Mouse (Mus musculus): Measurements from ENCODE around the gene Elp5. TPM values are rescaled to one million over a fixed set of nuclear protein-coding genes. Genes with fewer than 3 reads are reported as not detected.
A peak's percentile ranks its signal among the peaks of the same experiment; 100 is the strongest.
"Not testable (repeated sequence)": the region's sequence is repeated elsewhere in the genome, so short reads cannot be mapped to it uniquely, and the experiment has no call there.

Elp5 gene
- polyA plus RNA-seq, 1 experiment from 2014 or later = 76.4 TPM

DNA sequence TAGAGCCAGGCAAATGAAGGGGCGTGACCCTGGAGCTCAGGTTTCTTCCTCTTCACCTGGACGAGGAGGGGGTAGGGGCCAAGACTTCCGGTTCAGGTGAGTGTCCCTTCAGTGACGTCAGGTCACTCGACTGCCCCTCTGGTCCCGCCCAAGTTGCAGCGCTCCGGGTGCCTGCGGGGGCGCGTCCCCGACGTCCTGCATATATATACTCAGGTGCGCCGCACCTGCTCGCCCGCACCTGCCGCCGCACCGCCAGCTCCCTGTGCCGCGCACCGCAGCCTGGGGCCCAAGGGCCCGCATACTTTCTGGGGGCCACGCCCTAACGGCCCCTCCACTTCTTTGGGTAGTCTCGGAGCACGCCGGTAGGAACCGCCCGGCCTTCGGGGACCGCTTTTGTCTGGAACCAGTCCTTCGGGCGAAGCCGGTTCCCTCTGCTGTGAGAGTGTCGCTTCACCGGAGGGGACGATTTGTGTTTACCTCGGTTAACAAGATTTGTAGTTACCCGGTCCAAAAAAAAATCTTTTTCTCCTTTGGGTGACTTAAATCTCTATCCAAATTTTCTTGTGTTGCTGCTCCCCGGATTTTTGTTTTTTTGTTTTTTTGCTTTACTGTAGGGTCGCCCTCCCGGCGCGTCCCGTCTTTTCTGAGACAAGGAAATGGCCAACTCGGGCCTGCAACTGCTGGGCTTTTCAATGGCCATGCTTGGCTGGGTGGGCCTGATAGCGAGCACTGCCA, 16.9 kb downstream of the Elp5 start:
- in situ Hi-C loops (cut with MboI; ENCODE audit: low pct_unique_long_range_greater_than_20kb) = no loop called here
- CTCF ChIA-PET = no interaction called here
- DNase-seq (ENCODE audit: low read depth, low spot score) (no peak), ATAC-seq (no peak)
- peaks cover 13% of the 10 kb centered on the region for H3K27me3 ChIP-seq
- no peak for TF ChIP-seq CTCF (IDR thresholded peaks at IDR 0.05)
- POLR2A ChIA-PET = no interaction called here

DNA sequence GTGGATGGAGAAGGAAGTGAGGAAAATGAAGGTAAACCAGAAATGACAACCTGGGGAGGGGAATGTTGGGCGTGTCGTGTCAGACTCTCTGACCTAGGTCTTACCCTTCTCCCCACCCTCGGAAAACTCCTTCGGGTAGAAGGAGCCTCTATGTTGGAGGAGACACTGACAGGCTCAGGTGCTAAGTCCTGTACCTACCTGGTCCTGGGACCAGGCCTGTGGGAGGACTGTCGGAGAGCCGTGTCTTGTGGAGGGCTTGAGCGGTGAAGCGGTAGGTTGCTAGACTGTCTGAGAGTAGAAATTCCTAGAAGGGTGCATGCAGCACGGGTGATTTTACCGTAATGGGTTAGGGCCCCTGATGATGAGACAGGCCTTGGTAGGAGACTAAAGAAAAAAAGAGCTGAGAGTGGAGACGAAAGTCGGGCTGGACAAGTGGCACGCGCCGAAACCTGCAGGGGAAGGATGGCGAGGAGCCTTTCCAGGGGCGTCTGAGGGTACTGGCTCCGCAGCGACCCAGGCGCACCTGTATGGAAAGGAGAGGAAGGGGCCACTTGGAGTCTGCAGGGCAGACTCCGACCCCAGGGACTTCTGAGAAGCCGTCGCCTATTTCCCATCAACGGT, 17.6 kb downstream of the Elp5 start, which contains the start of gene Cldn7:
TSS of gene Cldn7 (plus strand) at position 130 of the 621 bp plus-strand sequence.
- ATAC-seq (no peak), DNase-seq (ENCODE audit: low read depth, low spot score) (no peak)
- H3K27me3 ChIP-seq = peaks cover 17% of the 10 kb centered on the region
- POLR2A ChIA-PET = no interaction called here
- in situ Hi-C loops (cut with MboI; ENCODE audit: low pct_unique_long_range_greater_than_20kb) = no loop called here
- CTCF ChIA-PET = no interaction called here
- no peak for TF ChIP-seq CTCF (IDR thresholded peaks at IDR 0.05)

DNA sequence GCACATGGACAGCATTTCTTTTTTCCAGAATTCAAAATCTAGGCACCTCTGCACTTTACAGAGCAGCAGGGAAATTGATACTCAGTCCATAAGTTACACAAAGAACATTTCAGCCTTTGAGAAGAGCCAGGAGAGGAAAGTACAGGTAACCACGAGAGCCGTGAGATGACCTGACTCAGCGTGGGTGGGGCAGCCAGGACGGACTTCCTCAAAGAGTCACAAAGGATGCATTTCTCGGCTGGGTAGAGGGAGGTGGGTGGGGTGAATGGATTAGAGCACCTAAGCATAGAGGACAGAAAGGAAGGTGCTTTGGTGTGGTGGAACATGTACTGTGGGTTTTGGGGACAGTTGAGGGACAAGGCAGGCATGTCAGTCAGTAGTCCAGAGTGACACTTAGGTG, 20.5 kb downstream of the Elp5 start:
- in situ Hi-C loops (cut with MboI; ENCODE audit: low pct_unique_long_range_greater_than_20kb) = no loop called here
- TF ChIP-seq CTCF (IDR thresholded peaks at IDR 0.05) = no peak
- H3K27me3 ChIP-seq = peaks cover 25% of the 10 kb centered on the region
- ChIA-PET CTCF (no interaction called here), POLR2A (no interaction called here)
- DNase-seq (ENCODE audit: low read depth, low spot score) (no peak), ATAC-seq (no peak)

GRCm38 (mm10) chr11:69960616-69961015, 21.7 kb downstream of the Elp5 start:
- DNase-seq (ENCODE audit: low read depth, low spot score) = no peak
- ChIA-PET POLR2A (no interaction called here), CTCF (interaction anchor here (1.0 to 1.1 kb wide), 2 partner anchors 12 to 39 kb away, joined by 3 to 4 read pairs; partner anchors contain the start of gene Eif5a)
- in situ Hi-C loops (cut with MboI; ENCODE audit: low pct_unique_long_range_greater_than_20kb) = no loop called here
- TF ChIP-seq CTCF (IDR thresholded peaks at IDR 0.05) = no peak
- ATAC-seq = no peak
- H3K27me3 ChIP-seq = peaks cover 25% of the 10 kb centered on the region

DNA sequence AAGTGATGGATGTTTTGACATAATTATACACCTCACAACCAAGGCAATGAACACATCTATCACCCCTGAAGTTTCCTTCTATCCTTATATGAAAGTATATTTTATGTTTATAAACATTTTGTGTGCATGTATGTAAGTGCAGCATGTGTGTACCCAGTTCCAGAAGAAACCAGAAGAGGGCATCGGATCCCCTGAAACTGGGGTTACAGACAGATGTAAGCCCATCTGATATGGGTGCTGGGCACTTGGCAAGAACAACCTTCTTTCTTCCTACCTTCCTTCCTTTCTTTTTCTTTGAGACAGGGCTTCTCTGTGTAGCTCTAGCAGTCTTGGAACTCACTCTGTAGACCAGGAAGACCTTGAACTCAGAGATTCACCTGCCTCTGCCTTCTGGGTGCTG, 26.1 kb downstream of the Elp5 start:
- ChIA-PET POLR2A (no interaction called here), CTCF (interaction anchor here (0.9 to 1.2 kb wide), 3 partner anchors 12 to 24 kb away, joined by 3 to 5 read pairs (median 5); no protein-coding TSS in a partner anchor)
- ATAC-seq (no peak), DNase-seq (ENCODE audit: low read depth, low spot score) (no peak)
- peaks cover 18% of the 10 kb centered on the region for H3K27me3 ChIP-seq
- TF ChIP-seq CTCF (IDR thresholded peaks at IDR 0.05) = peak; percentile 53
- in situ Hi-C loops (cut with MboI; ENCODE audit: low pct_unique_long_range_greater_than_20kb) = no loop called here

- H3K27me3 ChIP-seq = peaks cover 18% of the 10 kb centered on the region
- DNase-seq (ENCODE audit: low read depth, low spot score); POLR2A ChIA-PET; in situ Hi-C loops (cut with MboI; ENCODE audit: low pct_unique_long_range_greater_than_20kb); ATAC-seq: not testable (repeated sequence)
- CTCF ChIA-PET = interaction anchor here (0.9 to 1.2 kb wide), 3 partner anchors 12 to 23 kb away, joined by 3 to 5 read pairs (median 5); no protein-coding TSS in a partner anchor
Measured at GRCm38 (mm10) chr11:69955618-69956017, 26.7 kb downstream of the Elp5 start.

- ATAC-seq (no peak), DNase-seq (ENCODE audit: low read depth, low spot score) (no peak)
- in situ Hi-C loops (cut with MboI; ENCODE audit: low pct_unique_long_range_greater_than_20kb) = no loop called here
- TF ChIP-seq CTCF (IDR thresholded peaks at IDR 0.05) = no peak
- POLR2A ChIA-PET = no interaction called here
- CTCF ChIA-PET = interaction anchor here (1.3 to 6.8 kb wide), 3 partner anchors 20 to 73 kb away, joined by 4 to 85 read pairs (median 5); partner anchors contain the start of gene Kctd11
- peaks cover 10% of the 10 kb centered on the region for H3K27me3 ChIP-seq
Measured at GRCm38 (mm10) chr11:69953267-69953915, 28.9 kb downstream of the Elp5 start.

GRCm38 (mm10) chr11:69952274-69952673, 30.0 kb downstream of the Elp5 start:
- TF ChIP-seq CTCF (IDR thresholded peaks at IDR 0.05) = peak; percentile 60
- in situ Hi-C loops (cut with MboI; ENCODE audit: low pct_unique_long_range_greater_than_20kb) = no loop called here
- ChIA-PET CTCF (interaction anchor here (1.3 to 6.8 kb wide), 3 partner anchors 19 to 72 kb away, joined by 4 to 85 read pairs (median 5); partner anchors contain the start of gene Kctd11), POLR2A (no interaction called here)
- ATAC-seq = no peak
- no peak for DNase-seq (ENCODE audit: low read depth, low spot score)
- H3K27me3 ChIP-seq = peaks cover 7% of the 10 kb centered on the region

DNA sequence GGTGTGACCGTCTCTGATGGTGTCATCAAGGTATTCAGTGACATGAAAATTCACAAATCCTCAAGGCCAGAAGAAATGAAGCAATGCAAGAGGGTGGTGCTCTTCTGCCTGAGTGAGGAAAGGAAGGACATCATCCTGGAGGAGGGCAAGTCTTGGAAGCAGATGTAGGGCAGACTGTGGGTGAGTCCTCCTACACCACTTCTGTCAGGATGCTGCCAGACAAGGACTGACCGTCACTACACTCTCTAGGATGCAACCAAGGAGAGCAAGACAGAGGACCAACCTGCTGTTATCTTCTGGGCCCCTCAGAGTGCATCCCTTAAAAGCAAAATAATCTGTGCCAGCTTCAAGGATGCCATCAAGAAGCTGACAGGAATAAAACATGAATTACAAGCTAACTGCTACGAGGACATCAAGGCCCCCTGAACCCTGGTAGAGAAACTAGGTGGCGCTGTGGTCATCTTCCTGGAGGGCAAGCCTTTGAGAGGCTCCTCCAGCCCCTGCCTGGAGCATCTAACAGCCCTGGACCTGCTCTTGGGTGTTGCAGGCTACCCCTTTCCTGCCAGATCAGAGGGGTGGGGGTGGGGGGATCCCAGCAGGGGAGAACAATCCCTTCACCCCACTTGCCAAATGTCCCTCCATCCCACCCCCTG, 31.4 kb downstream of the Elp5 start:
- ATAC-seq (no peak), DNase-seq (ENCODE audit: low read depth, low spot score) (no peak)
- POLR2A ChIA-PET = interaction anchor here (1.4 kb wide), 1 partner anchor 13 kb away, joined by 3 read pairs; no protein-coding TSS in a partner anchor
- H3K27me3 ChIP-seq = peaks cover 5% of the 10 kb centered on the region
- CTCF ChIA-PET = interaction anchor here (1.5 to 6.8 kb wide), 2 partner anchors 14 to 18 kb away, joined by 3 to 85 read pairs; no protein-coding TSS in a partner anchor
- peak; percentile 31 for TF ChIP-seq CTCF (IDR thresholded peaks at IDR 0.05)
- in situ Hi-C loops (cut with MboI; ENCODE audit: low pct_unique_long_range_greater_than_20kb) = no loop called here

- DNase-seq (ENCODE audit: low read depth, low spot score) (peak; percentile 25), ATAC-seq (peak; percentile 65)
- peaks cover 14% of the 10 kb centered on the region for H3K27me3 ChIP-seq
- ChIA-PET POLR2A (interaction anchor here (0.8 kb wide), 1 partner anchor 25 kb away, joined by 3 read pairs; no protein-coding TSS in a partner anchor), CTCF (interaction anchor here (0.6 to 6.8 kb wide), 18 partner anchors 11 to 70 kb away, joined by 3 to 85 read pairs (median 4); no protein-coding TSS in a partner anchor)
- TF ChIP-seq CTCF (IDR thresholded peaks at IDR 0.05) = no peak
- in situ Hi-C loops (cut with MboI; ENCODE audit: low pct_unique_long_range_greater_than_20kb) = no loop called here
Measured at GRCm38 (mm10) chr11:69948763-69949150, 33.6 kb downstream of the Elp5 start.

Data from Patski (cell line).